23 mouse cellular contexts compared by ENCODE assay signal in genomic region chr6:87085026-87085425, GRCm38 (mm10). TPM values are rescaled to one million over a fixed set of nuclear protein-coding genes. Genes with fewer than 3 reads are reported as not detected.
DNase-seq lines count a peak whose midpoint lies in the region; ATAC-seq and TF ChIP-seq lines count a peak whose summit lies in the region.
"Had no signal": no experiment of that assay in that cellular context is flagged by ENCODE, and none has a peak within 500 bp of the region (broad histone marks: within the 10 kb centered on the region; RNA-seq: fewer than 3 reads in every experiment).

No protein-coding gene starts in this region.

- no peaks in the 10 kb centered on the region for H3K9me3 ChIP-seq in intestine, embryonic 15.5 days
- H3K9me3 ChIP-seq in liver, embryonic 15.5 days (replicated peaks) = no peaks in the 10 kb centered on the region
- no peaks in the 10 kb centered on the region for H3K9me3 ChIP-seq in stomach, postnatal 0 days (ENCODE audit: control insufficient read depth, low read length)
- H3K9me3 ChIP-seq: embryonic facial prominence, embryonic 12.5 days; midbrain, embryonic 10.5 days; neural tube, embryonic 15.5 days had no signal

- peaks cover 43% of the 10 kb centered on the region for H3K36me3 ChIP-seq in intestine, embryonic 15.5 days
- peaks cover 69% of the 10 kb centered on the region for H3K36me3 ChIP-seq in liver, embryonic 15.5 days (replicated peaks)
- peaks cover 40% of the 10 kb centered on the region for H3K36me3 ChIP-seq in stomach, postnatal 0 days (ENCODE audit: control insufficient read depth, insufficient read depth, low read length)
- H3K36me3 ChIP-seq in kidney, adult 2 months (ENCODE audit: control insufficient read depth, insufficient read depth, low read length) = peaks cover 1% of the 10 kb centered on the region; the same call in 1 of the 2 replicates

- H3K27me3 ChIP-seq in intestine, embryonic 15.5 days (replicated peaks) = no peaks in the 10 kb centered on the region
- no peaks in the 10 kb centered on the region for H3K27me3 ChIP-seq in liver, embryonic 15.5 days
- no peaks in the 10 kb centered on the region for H3K27me3 ChIP-seq in stomach, postnatal 0 days (ENCODE audit: control insufficient read depth, insufficient read depth, low read length)
- no peaks in the 10 kb centered on the region for H3K27me3 ChIP-seq in kidney, adult 2 months (replicated peaks; ENCODE audit: control insufficient read depth, insufficient read depth, low read length)
- H3K27me3 ChIP-seq: embryonic facial prominence, embryonic 12.5 days; neural tube, embryonic 15.5 days had no signal

- no peak for TF ChIP-seq EP300 in stomach, postnatal 0 days (optimal IDR thresholded peaks at IDR 0.05)

- DNase-seq in lung, postnatal 36 days = peak; percentile 53
- DNase-seq in lung, postnatal 4 days = no peak
- peak; percentile 17 for DNase-seq in stomach, postnatal 0 days (ENCODE audit: low spot score)
- no peak for DNase-seq in neural tube, embryonic 10.5 days (ENCODE audit: extremely low spot score, low spot score)
- DNase-seq in kidney, adult 2 months = no peak
- DNase-seq in gastrocnemius, postnatal 4 days (ENCODE audit: low spot score in 2 of 2) = no peak
- DNase-seq: cerebellum, adult 11 months; cerebellum, postnatal 36 days; gastrocnemius, postnatal 25 days; left cerebral cortex, postnatal 4 days; thymus, postnatal 14 days had no signal

- H3K27ac ChIP-seq in intestine, embryonic 15.5 days = no peak overlapping the region
- H3K27ac ChIP-seq in liver, embryonic 15.5 days (replicated peaks) = no peak overlapping the region
- no peak overlapping the region for H3K27ac ChIP-seq in stomach, postnatal 0 days (replicated peaks)
- H3K27ac ChIP-seq in kidney, adult 2 months (ENCODE audit: insufficient read depth, low read depth, low read length) = no peak overlapping the region
- H3K27ac ChIP-seq: embryonic facial prominence, embryonic 12.5 days; midbrain, embryonic 10.5 days; neural tube, embryonic 15.5 days had no signal

- H3K4me3 ChIP-seq in intestine, embryonic 15.5 days (replicated peaks) = no peak overlapping the region
- H3K4me3 ChIP-seq in liver, embryonic 15.5 days (replicated peaks) = no peak overlapping the region
- H3K4me3 ChIP-seq in stomach, postnatal 0 days (ENCODE audit: low read depth, low read length) = no peak overlapping the region
- H3K4me3 ChIP-seq in kidney, adult 2 months (ENCODE audit: insufficient read depth, low read depth, low read length) = no peak overlapping the region
- H3K4me3 ChIP-seq: embryonic facial prominence, embryonic 12.5 days; midbrain, embryonic 10.5 days; neural tube, embryonic 15.5 days had no signal

- H3K4me2 ChIP-seq in intestine, embryonic 15.5 days (replicated peaks) = no peak overlapping the region
- no peak overlapping the region for H3K4me2 ChIP-seq in liver, embryonic 15.5 days
- no peak overlapping the region for H3K4me2 ChIP-seq in stomach, postnatal 0 days (replicated peaks; ENCODE audit: low read depth)
- H3K4me2 ChIP-seq: embryonic facial prominence, embryonic 12.5 days; heart, embryonic 11.5 days; neural tube, embryonic 15.5 days had no signal

- TF ChIP-seq POLR2A in kidney, adult 2 months (IDR thresholded peaks at IDR 0.05; ENCODE audit: low read depth, low read length) = no peak

- no peak overlapping the region for H3K9ac ChIP-seq in intestine, embryonic 15.5 days
- no peak overlapping the region for H3K9ac ChIP-seq in liver, embryonic 15.5 days
- no peak overlapping the region for H3K9ac ChIP-seq in stomach, postnatal 0 days (ENCODE audit: low read length)
- H3K9ac ChIP-seq: embryonic facial prominence, embryonic 12.5 days; neural tube, embryonic 15.5 days had no signal

- no peaks in the 10 kb centered on the region for H3K4me1 ChIP-seq in intestine, embryonic 15.5 days (replicated peaks)
- peaks cover 17% of the 10 kb centered on the region for H3K4me1 ChIP-seq in liver, embryonic 15.5 days (replicated peaks)
- no peaks in the 10 kb centered on the region for H3K4me1 ChIP-seq in stomach, postnatal 0 days (replicated peaks; ENCODE audit: control insufficient read depth, insufficient read depth)
- H3K4me1 ChIP-seq in kidney, adult 2 months (ENCODE audit: control insufficient read depth, insufficient read depth, low read length) = no peaks in the 10 kb centered on the region
- H3K4me1 ChIP-seq: embryonic facial prominence, embryonic 12.5 days; midbrain, embryonic 10.5 days; neural tube, embryonic 15.5 days had no signal

- 57% methylated on average over 6 of the region's 6 CpGs for WGBS in intestine, embryonic 15.5 days
- 22% methylated on average over 6 of the region's 6 CpGs for WGBS in liver, embryonic 15.5 days (ENCODE audit: insufficient replicate concordance)
- WGBS in stomach, postnatal 0 days = 64% methylated on average over 6 of the region's 6 CpGs
- WGBS in kidney, adult 2 months = 83% methylated on average over 6 of the region's 6 CpGs

- ATAC-seq in intestine, embryonic 15.5 days = peak; percentile 80
- ATAC-seq in liver, embryonic 15.5 days (ENCODE audit: insufficient read depth) = peak; percentile 58
- ATAC-seq in stomach, postnatal 0 days (ENCODE audit: low FRiP score, low TSS enrichment) = peak; percentile 25; the same call in 1 of the 2 replicates
- ATAC-seq: forebrain, embryonic 16.5 days had no signal

- no peak for TF ChIP-seq CTCF in stomach, postnatal 0 days (IDR thresholded peaks at IDR 0.05; ENCODE audit: low read depth)
- no peak for TF ChIP-seq CTCF in kidney, adult 2 months (conservative IDR thresholded peaks at IDR 0.05; ENCODE audit: insufficient read depth, insufficient read length, low read depth, low read length)

RNA-seq across cellular contexts. Expression of gene D6Ertd527e, which starts 19.5 kb away (rescaled TPM):
- polyA plus RNA-seq in intestine, embryonic 15.5 days (2015; fragmentation: Nextera tagmentation; extraction: Ambion mirVana) = 0.21 and 0.30 TPM in 2 replicates
- not detected in 2 replicates for polyA plus RNA-seq in liver, embryonic 15.5 days (2015; fragmentation: Nextera tagmentation; extraction: Ambion mirVana)
- polyA plus RNA-seq in stomach, postnatal 0 days (2015; fragmentation: Nextera tagmentation; extraction: Ambion mirVana) = 0.19 and 0.29 TPM in 2 replicates
- polyA plus RNA-seq in kidney, adult 2 months (2012; rRNA removed) = 0.09 TPM in 1 of 2 replicates, not detected in the other
- total RNA-seq in gastrocnemius, postnatal 4 days (2021) = under 1 TPM; 0.12 to 0.23 TPM
- total RNA-seq: adrenal gland, adult 18-20 months; gastrocnemius, postnatal 25 days; hematopoietic stem cell, adult 5-6 weeks; layer of hippocampus, adult 18-20 months; left cerebral cortex, adult 18-20 months had no signal
- polyA plus RNA-seq: C2C12 had no signal

RNA-seq across cellular contexts. Expression of gene Gfpt1, which starts 42.4 kb away (rescaled TPM):
- 22.5 and 23.4 TPM in 2 replicates for polyA plus RNA-seq in intestine, embryonic 15.5 days (2015; fragmentation: Nextera tagmentation; extraction: Ambion mirVana)
- 6.5 and 6.7 TPM in 2 replicates for polyA plus RNA-seq in liver, embryonic 15.5 days (2015; fragmentation: Nextera tagmentation; extraction: Ambion mirVana)
- polyA plus RNA-seq in stomach, postnatal 0 days (2015; fragmentation: Nextera tagmentation; extraction: Ambion mirVana) = 14.5 and 17.4 TPM in 2 replicates
- polyA plus RNA-seq in kidney, adult 2 months (2012; rRNA removed) = 10.3 and 11.9 TPM in 2 replicates
- 10 to 100 TPM; 52.6 TPM for total RNA-seq in gastrocnemius, postnatal 4 days (2021)

Comparison
In these comparisons a context has a peak if more than half of its experiments do, and no peak if none do; other contexts are left out.
1. DNase-seq: peak in lung, postnatal 36 days (single experiment) and stomach, postnatal 0 days (single experiment); none in lung, postnatal 4 days (0 of 2), neural tube, embryonic 10.5 days (single experiment), kidney, adult 2 months (single experiment) and gastrocnemius, postnatal 4 days (0 of 2).
2. ATAC-seq: peak in every context shown above with its lines; median percentile 80 in intestine, embryonic 15.5 days; 58 in liver, embryonic 15.5 days; 25 in stomach, postnatal 0 days.